Mouse (Mus musculus): ENCODE results near the gene Uba52.

- no peak for TF ChIP-seq CTCF (IDR thresholded peaks at IDR 0.05; ENCODE audit: extremely low read depth, insufficient read length, insufficient replicate concordance, low read depth, low read length)
- no peak for TF ChIP-seq POLR2A (IDR thresholded peaks at IDR 0.05; ENCODE audit: low read depth, low read length)
These were observed 42.7 kb downstream of the Uba52 start for GRCm38 (mm10) chr8:70467907-70468306.
